Mouse (Mus musculus): Measurements from ENCODE around the gene Pax8. TPM values are rescaled to one million over a fixed set of nuclear protein-coding genes. Genes with fewer than 3 reads are reported as not detected.

Pax8 gene
- polyA plus RNA-seq, 1 experiment from 2014 or later, result 0.31 TPM

GRCm38 (mm10) chr2:24479906-24480305 lies 4.5 kb upstream of the Pax8 start:
- no peak overlapping the region for H3K27ac ChIP-seq (replicated peaks)
- no peak overlapping the region for H3K4me2 ChIP-seq
- H3K4me3 ChIP-seq (replicated peaks), result no peak overlapping the region
- peaks cover 23% of the 10 kb centered on the region for H3K27me3 ChIP-seq
- no peaks in the 10 kb centered on the region for H3K36me3 ChIP-seq (replicated peaks)
- no peaks in the 10 kb centered on the region for H3K9me3 ChIP-seq (replicated peaks)
- no peak for ATAC-seq (ENCODE audit: insufficient read depth)
- no peaks in the 10 kb centered on the region for H3K4me1 ChIP-seq (replicated peaks)
- WGBS (ENCODE audit: insufficient replicate concordance), result 42% methylated on average over 2 of the region's 2 CpGs
- H3K9ac ChIP-seq, result no peak overlapping the region

- ATAC-seq (ENCODE audit: insufficient read depth), result no peak
- H3K4me2 ChIP-seq, result no peak overlapping the region
- H3K9ac ChIP-seq, result no peak overlapping the region
- WGBS (ENCODE audit: insufficient replicate concordance), result 7% methylated on average over 1 of the region's 1 CpGs
- peaks cover 31% of the 10 kb centered on the region for H3K27me3 ChIP-seq
- H3K4me3 ChIP-seq (replicated peaks), result no peak overlapping the region
- no peaks in the 10 kb centered on the region for H3K9me3 ChIP-seq (replicated peaks)
- H3K4me1 ChIP-seq (replicated peaks), result no peaks in the 10 kb centered on the region
- H3K27ac ChIP-seq (replicated peaks), result no peak overlapping the region
- no peaks in the 10 kb centered on the region for H3K36me3 ChIP-seq (replicated peaks)
These were observed 3.8 kb upstream of the Pax8 start for GRCm38 (mm10) chr2:24479151-24479550.

- no peaks in the 10 kb centered on the region for H3K36me3 ChIP-seq (replicated peaks)
- no peak overlapping the region for H3K4me3 ChIP-seq (replicated peaks)
- H3K27ac ChIP-seq (replicated peaks), result no peak overlapping the region
- peaks cover 36% of the 10 kb centered on the region for H3K27me3 ChIP-seq
- ATAC-seq (ENCODE audit: insufficient read depth), result no peak
- no peak overlapping the region for H3K9ac ChIP-seq
- WGBS (ENCODE audit: insufficient replicate concordance), result 43% methylated on average over 4 of the region's 4 CpGs
- H3K4me1 ChIP-seq (replicated peaks), result no peaks in the 10 kb centered on the region
- H3K4me2 ChIP-seq, result no peak overlapping the region
- H3K9me3 ChIP-seq (replicated peaks), result no peaks in the 10 kb centered on the region
These were observed 3.2 kb upstream of the Pax8 start for GRCm38 (mm10) chr2:24478611-24479010.

GRCm38 (mm10) chr2:24474514-24475378 lies 653 bp downstream of the Pax8 start:
- Histone ChIP-seq H3K4me3 (replicated peaks) (no peak overlapping the region), H3K4me2 (no peak overlapping the region; the same call in 1 of the 2 replicates)

GRCm38 (mm10) chr2:24473641-24474511 lies 1.5 kb downstream of the Pax8 start:
- peak overlapping the region; percentile 13; the same call in 1 of the 2 replicates for H3K4me2 ChIP-seq
- peaks cover 71% of the 10 kb centered on the region for H3K27me3 ChIP-seq
- H3K4me1 ChIP-seq (replicated peaks), result no peaks in the 10 kb centered on the region
- no peaks in the 10 kb centered on the region for H3K9me3 ChIP-seq (replicated peaks)
- H3K4me3 ChIP-seq (replicated peaks), result no peak overlapping the region
- H3K36me3 ChIP-seq (replicated peaks), result no peaks in the 10 kb centered on the region
- no peak for ATAC-seq (ENCODE audit: insufficient read depth)
- no peak overlapping the region for H3K9ac ChIP-seq
- 2% methylated on average over 56 of the region's 56 CpGs for WGBS (ENCODE audit: insufficient replicate concordance)
- no peak overlapping the region for H3K27ac ChIP-seq (replicated peaks)

More at GRCm38 (mm10) chr2:24474514-24475378, 653 bp downstream of the Pax8 start:
- H3K9ac ChIP-seq, result no peak overlapping the region
- H3K36me3 ChIP-seq (replicated peaks), result no peaks in the 10 kb centered on the region
- no peak overlapping the region for H3K27ac ChIP-seq (replicated peaks)
- no peak for ATAC-seq (ENCODE audit: insufficient read depth)
- H3K4me1 ChIP-seq (replicated peaks), result no peaks in the 10 kb centered on the region
- no peaks in the 10 kb centered on the region for H3K9me3 ChIP-seq (replicated peaks)
- WGBS (ENCODE audit: insufficient replicate concordance), result 11% methylated on average over 29 of the region's 29 CpGs
- peaks cover 69% of the 10 kb centered on the region for H3K27me3 ChIP-seq

- no peak overlapping the region for H3K4me2 ChIP-seq
- H3K27ac ChIP-seq (replicated peaks), result no peak overlapping the region
- no peak for ATAC-seq (ENCODE audit: insufficient read depth)
- no peaks in the 10 kb centered on the region for H3K9me3 ChIP-seq (replicated peaks)
- H3K4me3 ChIP-seq (replicated peaks), result no peak overlapping the region
- H3K27me3 ChIP-seq, result peaks cover 75% of the 10 kb centered on the region
- no peaks in the 10 kb centered on the region for H3K4me1 ChIP-seq (replicated peaks)
- H3K36me3 ChIP-seq (replicated peaks), result no peaks in the 10 kb centered on the region
- WGBS (ENCODE audit: insufficient replicate concordance), result 4% methylated on average over 11 of the region's 11 CpGs
- no peak overlapping the region for H3K9ac ChIP-seq
These were observed 2.7 kb downstream of the Pax8 start for GRCm38 (mm10) chr2:24472677-24473076.

- Histone ChIP-seq H3K4me1 (replicated peaks) (no peaks in the 10 kb centered on the region), H3K36me3 (replicated peaks) (no peaks in the 10 kb centered on the region), H3K27ac (replicated peaks) (no peak overlapping the region), H3K4me3 (replicated peaks) (no peak overlapping the region), H3K27me3 (peaks cover 73% of the 10 kb centered on the region), H3K9ac (no peak overlapping the region), H3K4me2 (no peak overlapping the region), H3K9me3 (replicated peaks) (no peaks in the 10 kb centered on the region)
- 3% methylated on average over 7 of the region's 7 CpGs for WGBS (ENCODE audit: insufficient replicate concordance)
- ATAC-seq (ENCODE audit: insufficient read depth), result no peak
These were observed 3.3 kb downstream of the Pax8 start for GRCm38 (mm10) chr2:24472111-24472510.

- no peaks in the 10 kb centered on the region for H3K4me1 ChIP-seq (replicated peaks)
- H3K27ac ChIP-seq (replicated peaks), result no peak overlapping the region
- no peak overlapping the region for H3K4me3 ChIP-seq (replicated peaks)
- H3K9ac ChIP-seq, result no peak overlapping the region
- WGBS (ENCODE audit: insufficient replicate concordance), result 48% methylated on average over 4 of the region's 4 CpGs
- H3K4me2 ChIP-seq, result no peak overlapping the region
- ATAC-seq (ENCODE audit: insufficient read depth), result no peak
- H3K27me3 ChIP-seq, result peaks cover 44% of the 10 kb centered on the region
- no peaks in the 10 kb centered on the region for H3K9me3 ChIP-seq (replicated peaks)
- H3K36me3 ChIP-seq (replicated peaks), result no peaks in the 10 kb centered on the region
These were observed 6.3 kb downstream of the Pax8 start for GRCm38 (mm10) chr2:24469102-24469501.

- Histone ChIP-seq H3K27me3 (peaks cover 37% of the 10 kb centered on the region), H3K4me2 (no peak overlapping the region)
- WGBS (ENCODE audit: insufficient replicate concordance), result 38% methylated on average over 1 of the region's 1 CpGs
These were observed 7.0 kb downstream of the Pax8 start for GRCm38 (mm10) chr2:24468430-24468829.

GRCm38 (mm10) chr2:24467156-24467555 lies 8.2 kb downstream of the Pax8 start:
- Histone ChIP-seq H3K4me3 (replicated peaks) (no peak overlapping the region), H3K9ac (no peak overlapping the region)

More at GRCm38 (mm10) chr2:24468430-24468829, 7.0 kb downstream of the Pax8 start:
- H3K27ac ChIP-seq (replicated peaks), result no peak overlapping the region
- no peak overlapping the region for H3K9ac ChIP-seq
- no peaks in the 10 kb centered on the region for H3K9me3 ChIP-seq (replicated peaks)
- H3K4me3 ChIP-seq (replicated peaks), result no peak overlapping the region
- no peaks in the 10 kb centered on the region for H3K36me3 ChIP-seq (replicated peaks)
- ATAC-seq (ENCODE audit: insufficient read depth), result no peak
- H3K4me1 ChIP-seq (replicated peaks), result no peaks in the 10 kb centered on the region

GRCm38 (mm10) chr2:24460808-24461127 lies 14.6 kb downstream of the Pax8 start:
- H3K4me2 ChIP-seq, result no peak overlapping the region
- 0% methylated on average over 2 of the region's 2 CpGs for WGBS (ENCODE audit: insufficient replicate concordance)
- no peaks in the 10 kb centered on the region for H3K36me3 ChIP-seq (replicated peaks)
- H3K27ac ChIP-seq (replicated peaks), result no peak overlapping the region
- H3K4me1 ChIP-seq (replicated peaks), result 0 out of 2 replicates have a peak, but pooled peaks cover 4% of the 10 kb centered on the region
- no peaks in the 10 kb centered on the region for H3K9me3 ChIP-seq (replicated peaks)
- H3K4me3 ChIP-seq (replicated peaks), result no peak overlapping the region
- H3K27me3 ChIP-seq, result no peaks in the 10 kb centered on the region
- no peak overlapping the region for H3K9ac ChIP-seq
- 0 out of 2 replicates have a peak, but pooled peaks have one; percentile 40 for ATAC-seq (ENCODE audit: insufficient read depth)

More at GRCm38 (mm10) chr2:24467156-24467555, 8.2 kb downstream of the Pax8 start:
- WGBS (ENCODE audit: insufficient replicate concordance), result 9% methylated on average over 1 of the region's 1 CpGs
- Histone ChIP-seq H3K4me2 (no peak overlapping the region), H3K4me1 (replicated peaks) (no peaks in the 10 kb centered on the region), H3K27me3 (peaks cover 25% of the 10 kb centered on the region), H3K27ac (replicated peaks) (no peak overlapping the region), H3K36me3 (replicated peaks) (no peaks in the 10 kb centered on the region), H3K9me3 (replicated peaks) (no peaks in the 10 kb centered on the region)
- ATAC-seq (ENCODE audit: insufficient read depth), result no peak
